Mouse (Mus musculus) hindbrain, embryonic 12.5 days (tissue): ENCODE measurements at regions not wholly inside any gene's neighbourhood (a gene's known extent, or its start where the extent isn't known, plus 50 kb on each side); places are given as distances from the start of the nearest gene placed in this dataset.
A peak's percentile ranks its signal among the peaks of the same experiment; 100 is the strongest.

Experiments
- ATAC-seq: fragments of 200-750 bp; cut with Nextera tagmentation; 2 replicates; pipeline ENCODE4 v1.8.0; 2017; ENCODE audit warnings: moderate TSS enrichment; ENCODE audit not compliant: low FRiP score
- H3K27ac ChIP-seq: fragments of 300-500 bp; sonication (generic); 2 replicates; pipeline ENCODE4 v1.5.1; 2016; ENCODE audit warnings: mild to moderate bottlenecking
- H3K27me3 ChIP-seq: fragments of 300-500 bp; sonication (generic); 2 replicates; pipeline ENCODE4 v1.6.1; 2016; ENCODE audit warnings: mild to moderate bottlenecking
- H3K36me3 ChIP-seq: fragments of 300-500 bp; sonication (generic); 2 replicates; pipeline ENCODE4 v1.6.1; 2016; ENCODE audit warnings: mild to moderate bottlenecking
- H3K4me1 ChIP-seq: fragments of 300-500 bp; sonication (generic); 2 replicates; pipeline ENCODE4 v1.6.1; 2016
- H3K4me2 ChIP-seq: fragments of 300-500 bp; sonication (generic); replicated peaks from 2 replicates; pipeline ENCODE4 v1.6.1; 2016; ENCODE audit warnings: mild to moderate bottlenecking
- H3K4me3 ChIP-seq: fragments of 300-500 bp; sonication (generic); 2 replicates; pipeline ENCODE4 v1.5.1; 2016; ENCODE audit warnings: mild to moderate bottlenecking
- H3K9ac ChIP-seq: fragments of 300-500 bp; sonication (generic); 2 replicates; pipeline ENCODE4 v1.6.1; 2016; ENCODE audit warnings: mild to moderate bottlenecking, moderate library complexity
- H3K9me3 ChIP-seq: fragments of 300-500 bp; sonication (generic); replicated peaks from 2 replicates; pipeline ENCODE4 v1.6.1; 2016; ENCODE audit warnings: mild to moderate bottlenecking
- WGBS: fragments of 180-500 bp; shearing (Covaris S2); methylation state at CpG from one replicate; pipeline ENCODE4 v1.1.7; 2016; 5-methylcytosine and 5-hydroxymethylcytosine counted together

- no peaks in the 10 kb centered on the region for H3K27me3 ChIP-seq
- H3K9ac ChIP-seq = no peak overlapping the region
- H3K36me3 ChIP-seq = no peaks in the 10 kb centered on the region
- H3K4me3 ChIP-seq = no peak overlapping the region
- ATAC-seq = no peak
- no peak overlapping the region for H3K4me2 ChIP-seq
- no peaks in the 10 kb centered on the region for H3K4me1 ChIP-seq
- H3K9me3 ChIP-seq = no peaks in the 10 kb centered on the region
- H3K27ac ChIP-seq = no peak overlapping the region
Observed at GRCm38 (mm10) chr12:49732351-49732750, 347.4 kb downstream of the Gm43517 start.

DNA sequence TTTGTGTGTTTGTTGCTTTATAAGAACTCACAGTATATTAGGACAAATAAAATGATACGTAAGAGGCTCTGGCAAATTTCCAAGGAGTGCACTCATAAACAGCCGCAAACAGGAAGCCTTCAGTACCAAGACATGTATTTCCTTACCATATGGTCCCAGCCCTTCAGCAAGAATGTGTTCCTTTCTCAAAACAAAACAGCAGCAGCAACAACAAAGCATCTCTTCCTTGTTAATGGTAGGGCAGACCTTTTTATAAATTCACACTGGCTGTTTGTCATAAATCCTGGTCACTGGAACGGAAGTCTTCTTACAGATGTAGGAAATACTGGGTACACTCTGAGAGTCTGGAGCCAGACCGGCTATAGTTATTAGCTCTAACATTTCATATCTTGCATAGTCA lies 352.1 kb downstream of the Gm43517 start:
- no peak overlapping the region for H3K4me2 ChIP-seq
- H3K27ac ChIP-seq = no peak overlapping the region
- H3K4me1 ChIP-seq = no peaks in the 10 kb centered on the region
- H3K9me3 ChIP-seq = no peaks in the 10 kb centered on the region
- no peak overlapping the region for H3K4me3 ChIP-seq
- H3K36me3 ChIP-seq = no peaks in the 10 kb centered on the region
- WGBS = 87% methylated on average over 4 of the region's 4 CpGs
- no peaks in the 10 kb centered on the region for H3K27me3 ChIP-seq
- no peak for ATAC-seq
- H3K9ac ChIP-seq = no peak overlapping the region

DNA sequence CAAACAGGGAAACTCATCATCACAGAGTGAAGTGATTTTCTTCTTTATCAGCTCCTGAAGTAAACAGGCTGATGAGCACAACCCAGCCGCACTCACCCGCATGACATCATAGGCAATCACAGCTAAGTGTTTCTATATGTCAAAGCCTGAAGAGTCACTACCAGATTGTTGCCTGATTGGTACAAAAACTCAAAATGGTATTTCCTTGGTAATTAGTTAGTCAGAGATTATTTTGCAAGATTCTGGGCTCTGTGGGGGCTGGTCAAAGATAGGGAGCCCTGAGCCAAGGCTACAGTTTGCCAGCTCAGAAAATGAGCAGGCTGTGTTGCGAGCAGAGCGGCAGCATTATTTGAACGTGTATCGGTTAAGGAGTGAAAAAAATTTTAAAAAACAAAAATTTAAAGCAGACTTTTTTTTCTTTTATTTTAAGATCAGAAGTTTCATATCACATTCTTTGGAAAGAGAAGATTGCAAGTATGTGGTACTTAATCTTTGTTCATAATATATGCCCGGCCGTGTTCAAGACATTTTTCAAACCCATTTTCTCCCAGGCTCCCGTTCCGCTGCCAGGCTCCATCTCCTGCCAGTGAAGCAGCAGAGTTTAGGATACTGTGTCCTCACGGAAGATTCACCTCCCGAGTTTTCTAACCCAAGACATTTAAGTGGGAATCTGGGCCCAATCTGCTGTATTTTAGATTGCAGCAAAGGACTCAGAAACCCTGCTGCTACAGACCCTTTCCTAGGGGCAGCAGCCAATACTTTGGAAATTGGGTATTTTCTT lies 355.2 kb downstream of the Gm43517 start:
- Histone ChIP-seq H3K9ac (no peak overlapping the region), H3K27ac (no peak overlapping the region), H3K4me1 (no peaks in the 10 kb centered on the region), H3K36me3 (no peaks in the 10 kb centered on the region), H3K4me2 (no peak overlapping the region), H3K4me3 (no peak overlapping the region), H3K27me3 (no peaks in the 10 kb centered on the region), H3K9me3 (no peaks in the 10 kb centered on the region)
- WGBS = 80% methylated on average over 12 of the region's 12 CpGs
- ATAC-seq = no peak

DNA sequence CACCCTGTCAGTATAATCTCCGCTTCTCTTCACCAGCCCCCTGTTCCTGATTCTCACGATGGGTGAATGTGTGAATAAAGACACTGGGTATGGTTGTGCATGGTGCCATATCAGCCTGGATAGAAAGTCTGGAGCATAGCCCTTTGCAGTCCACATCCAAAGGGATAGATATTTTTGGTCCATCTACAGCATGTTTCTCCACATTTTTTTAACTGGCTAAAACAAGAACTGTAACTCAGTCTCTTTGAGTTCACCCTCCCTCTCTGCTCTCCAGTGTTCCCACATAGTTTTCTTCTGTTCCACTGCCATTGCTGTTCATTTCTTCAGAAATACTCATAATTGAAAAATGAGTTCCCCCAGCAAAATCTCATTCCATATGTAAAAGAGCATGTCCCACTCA lies 358.4 kb downstream of the Gm43517 start:
- Histone ChIP-seq H3K9me3 (no peaks in the 10 kb centered on the region), H3K4me3 (no peak overlapping the region), H3K27me3 (no peaks in the 10 kb centered on the region), H3K4me2 (no peak overlapping the region), H3K9ac (no peak overlapping the region), H3K4me1 (no peaks in the 10 kb centered on the region), H3K27ac (no peak overlapping the region), H3K36me3 (no peaks in the 10 kb centered on the region)
- 92% methylated on average over 2 of the region's 2 CpGs for WGBS
- ATAC-seq = no peak

DNA sequence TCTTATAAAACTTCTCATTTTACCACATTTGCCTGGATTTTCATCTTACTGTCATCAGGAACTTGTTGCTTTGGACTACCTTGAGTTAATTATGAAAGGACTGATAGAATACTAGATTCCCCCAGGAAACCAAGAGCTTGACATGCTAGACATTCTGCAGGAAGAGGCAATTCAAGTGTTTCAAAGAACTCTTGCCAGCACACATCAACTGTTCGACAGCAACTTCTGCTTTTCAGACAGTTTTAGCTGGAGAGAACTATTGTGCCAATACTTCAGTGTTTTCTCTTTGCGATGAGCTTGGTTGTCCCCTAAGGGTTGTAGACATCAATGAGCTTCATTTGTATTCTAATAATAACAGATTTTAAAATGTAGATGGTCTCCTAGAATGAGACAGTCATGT lies 362.1 kb downstream of the Gm43517 start:
- no peak overlapping the region for H3K4me2 ChIP-seq
- H3K4me3 ChIP-seq = no peak overlapping the region
- no peaks in the 10 kb centered on the region for H3K36me3 ChIP-seq
- H3K27ac ChIP-seq = no peak overlapping the region
- WGBS = 71% methylated on average over 2 of the region's 2 CpGs
- H3K9ac ChIP-seq = no peak overlapping the region
- H3K9me3 ChIP-seq = no peaks in the 10 kb centered on the region
- ATAC-seq = no peak
- no peaks in the 10 kb centered on the region for H3K4me1 ChIP-seq
- H3K27me3 ChIP-seq = no peaks in the 10 kb centered on the region

DNA sequence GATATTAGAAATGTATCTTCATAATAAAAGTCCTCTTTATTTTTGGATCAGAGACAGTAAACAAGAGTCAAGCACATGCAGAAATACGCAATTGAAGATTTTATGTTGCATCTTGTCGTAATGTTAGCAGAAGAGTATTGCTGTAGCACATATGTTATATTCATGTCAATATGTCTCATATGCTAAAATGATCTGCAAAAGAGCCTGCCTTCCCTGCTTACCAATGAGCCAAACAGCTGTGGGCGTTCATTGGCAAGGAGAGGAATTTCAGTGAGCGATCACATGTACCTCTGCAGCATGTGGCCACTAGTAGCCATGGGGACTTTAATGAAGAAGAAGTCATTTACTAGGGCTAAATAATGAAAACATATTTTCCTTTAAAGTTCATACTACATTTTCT lies 373.4 kb downstream of the Gm43517 start:
- no peaks in the 10 kb centered on the region for H3K4me1 ChIP-seq
- 86% methylated on average over 4 of the region's 4 CpGs for WGBS
- H3K27ac ChIP-seq = no peak overlapping the region
- no peak overlapping the region for H3K4me2 ChIP-seq
- no peaks in the 10 kb centered on the region for H3K27me3 ChIP-seq
- H3K36me3 ChIP-seq = no peaks in the 10 kb centered on the region
- no peaks in the 10 kb centered on the region for H3K9me3 ChIP-seq
- H3K4me3 ChIP-seq = no peak overlapping the region
- no peak for ATAC-seq
- no peak overlapping the region for H3K9ac ChIP-seq

- Histone ChIP-seq H3K27ac (no peak overlapping the region), H3K9me3 (no peaks in the 10 kb centered on the region), H3K36me3 (no peaks in the 10 kb centered on the region), H3K9ac (no peak overlapping the region), H3K27me3 (no peaks in the 10 kb centered on the region), H3K4me3 (no peak overlapping the region), H3K4me2 (no peak overlapping the region), H3K4me1 (no peaks in the 10 kb centered on the region)
- ATAC-seq = no peak
- WGBS = 75% methylated on average over 2 of the region's 2 CpGs
Observed at GRCm38 (mm10) chr12:49764541-49764940, 379.6 kb downstream of the Gm43517 start.

DNA sequence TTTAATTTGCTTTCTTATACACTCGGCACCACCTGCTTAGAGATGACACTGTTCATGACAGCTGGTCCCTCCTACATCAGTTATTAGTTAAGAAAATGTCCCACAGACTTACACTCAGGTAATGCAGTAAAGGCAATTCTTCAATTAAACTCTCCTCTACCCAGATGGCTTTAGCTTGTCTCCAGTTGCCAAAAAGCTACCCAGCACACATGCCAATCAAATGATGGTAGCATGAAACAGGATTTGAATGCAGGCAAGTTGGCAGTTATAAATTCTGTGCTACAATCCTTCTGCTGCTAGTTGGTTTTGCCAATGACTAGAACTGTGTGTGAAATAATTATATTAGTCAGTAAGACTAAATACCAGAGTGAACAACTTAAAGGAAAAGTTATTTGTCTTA lies 423.4 kb downstream of the Gm43517 start:
- H3K27me3 ChIP-seq = no peaks in the 10 kb centered on the region
- H3K4me1 ChIP-seq = no peaks in the 10 kb centered on the region
- no peak overlapping the region for H3K27ac ChIP-seq
- 88% methylated on average over 1 of the region's 1 CpGs for WGBS
- no peak overlapping the region for H3K9ac ChIP-seq
- no peak overlapping the region for H3K4me2 ChIP-seq
- ATAC-seq = no peak
- H3K9me3 ChIP-seq = no peaks in the 10 kb centered on the region
- no peak overlapping the region for H3K4me3 ChIP-seq
- H3K36me3 ChIP-seq = no peaks in the 10 kb centered on the region

DNA sequence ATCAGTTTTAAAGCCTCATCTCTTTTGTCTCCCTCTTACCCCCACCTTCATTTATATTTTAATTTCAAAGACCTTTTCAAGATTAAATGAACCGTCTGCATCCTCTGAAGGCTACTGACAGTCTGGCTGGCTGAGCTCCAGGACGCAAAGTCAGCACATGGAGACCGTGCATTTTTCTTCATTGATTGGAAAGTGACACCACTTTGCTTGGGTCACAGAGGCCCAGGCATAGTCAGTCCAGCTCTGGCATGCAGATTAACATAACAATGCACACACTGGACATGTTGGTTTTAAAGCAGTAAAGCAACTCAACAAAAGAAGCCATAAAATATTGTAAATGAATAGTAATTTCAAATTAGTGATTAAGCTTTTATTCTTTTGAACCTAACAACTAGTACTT lies 429.7 kb downstream of the Gm43517 start:
- 0 out of 2 replicates have a peak, but pooled peaks have one; percentile 66 for ATAC-seq
- H3K4me1 ChIP-seq = peaks cover 3% of the 10 kb centered on the region; the same call in 1 of the 2 replicates
- no peak overlapping the region for H3K9ac ChIP-seq
- 16% methylated on average over 3 of the region's 3 CpGs for WGBS
- H3K9me3 ChIP-seq = no peaks in the 10 kb centered on the region
- H3K4me2 ChIP-seq = no peak overlapping the region
- H3K27me3 ChIP-seq = no peaks in the 10 kb centered on the region
- H3K36me3 ChIP-seq = no peaks in the 10 kb centered on the region
- no peak overlapping the region for H3K4me3 ChIP-seq
- H3K27ac ChIP-seq = no peak overlapping the region

- no peaks in the 10 kb centered on the region for H3K27me3 ChIP-seq
- H3K27ac ChIP-seq = no peak overlapping the region
- no peak overlapping the region for H3K9ac ChIP-seq
- H3K4me1 ChIP-seq = no peaks in the 10 kb centered on the region
- WGBS = 89% methylated on average over 3 of the region's 3 CpGs
- no peak overlapping the region for H3K4me3 ChIP-seq
- no peak for ATAC-seq
- no peaks in the 10 kb centered on the region for H3K36me3 ChIP-seq
- H3K4me2 ChIP-seq = no peak overlapping the region
- H3K9me3 ChIP-seq = no peaks in the 10 kb centered on the region
Observed at GRCm38 (mm10) chr12:49827769-49828168, 442.8 kb downstream of the Gm43517 start.

DNA sequence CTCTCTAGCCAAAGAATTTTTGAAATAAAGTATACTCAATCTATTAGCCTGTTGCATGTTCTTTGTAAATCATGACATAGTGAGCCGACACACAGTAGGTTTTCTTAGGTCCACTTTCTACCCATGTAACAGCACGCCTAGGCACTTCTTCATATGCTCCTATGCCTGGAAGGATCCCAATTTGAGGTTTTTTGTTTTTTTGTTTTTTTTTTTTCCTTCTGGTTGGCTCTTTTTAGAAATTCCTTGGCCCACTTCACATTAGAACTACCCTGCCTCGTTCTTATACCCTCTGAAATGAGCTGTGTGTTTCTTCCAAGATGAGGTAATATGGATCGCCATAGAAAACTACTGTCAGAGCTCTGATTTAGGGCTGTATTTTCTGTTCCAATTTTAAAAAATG lies 443.6 kb downstream of the Gm43517 start:
- 84% methylated on average over 4 of the region's 4 CpGs for WGBS
- no peaks in the 10 kb centered on the region for H3K27me3 ChIP-seq
- no peaks in the 10 kb centered on the region for H3K4me1 ChIP-seq
- H3K27ac ChIP-seq = no peak overlapping the region
- H3K4me3 ChIP-seq = no peak overlapping the region
- H3K9ac ChIP-seq = no peak overlapping the region
- H3K36me3 ChIP-seq = no peaks in the 10 kb centered on the region
- ATAC-seq = no peak
- H3K4me2 ChIP-seq = no peak overlapping the region
- no peaks in the 10 kb centered on the region for H3K9me3 ChIP-seq

DNA sequence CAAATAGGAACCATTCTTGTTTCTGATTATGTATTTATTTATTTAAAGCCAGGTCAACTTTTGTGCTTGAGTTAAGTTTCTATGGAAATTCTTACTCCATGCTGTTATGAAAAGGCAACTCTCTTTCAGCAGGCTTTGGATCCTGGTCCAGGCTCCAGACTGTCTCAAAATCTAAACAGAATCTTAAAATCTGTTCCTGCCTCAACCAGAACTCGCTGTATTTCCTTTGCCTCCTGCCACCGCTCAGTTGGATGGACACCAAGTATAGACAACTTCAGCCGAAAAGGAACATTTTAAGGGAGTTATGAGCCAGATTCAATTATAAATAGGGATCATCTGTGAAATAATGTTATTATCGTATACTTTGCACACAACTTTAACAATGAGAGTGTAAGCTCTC lies 445.7 kb downstream of the Gm43517 start:
- H3K9ac ChIP-seq = no peak overlapping the region
- H3K36me3 ChIP-seq = no peaks in the 10 kb centered on the region
- ATAC-seq = no peak
- H3K4me2 ChIP-seq = no peak overlapping the region
- no peak overlapping the region for H3K4me3 ChIP-seq
- H3K4me1 ChIP-seq = no peaks in the 10 kb centered on the region
- no peak overlapping the region for H3K27ac ChIP-seq
- H3K9me3 ChIP-seq = no peaks in the 10 kb centered on the region
- WGBS = 94% methylated on average over 4 of the region's 4 CpGs
- H3K27me3 ChIP-seq = no peaks in the 10 kb centered on the region

GRCm38 (mm10) chr12:49832118-49832847 lies 447.3 kb downstream of the Gm43517 start:
- no peak overlapping the region for H3K27ac ChIP-seq
- no peaks in the 10 kb centered on the region for H3K36me3 ChIP-seq
- 61% methylated on average over 3 of the region's 3 CpGs for WGBS
- no peak overlapping the region for H3K9ac ChIP-seq
- H3K4me1 ChIP-seq = no peaks in the 10 kb centered on the region
- H3K4me3 ChIP-seq = no peak overlapping the region
- no peaks in the 10 kb centered on the region for H3K9me3 ChIP-seq
- ATAC-seq = no peak
- no peaks in the 10 kb centered on the region for H3K27me3 ChIP-seq
- no peak overlapping the region for H3K4me2 ChIP-seq
